Mouse (Mus musculus) limb, embryonic 11.5 days (tissue): ENCODE results near the gene Serpinb6c. TPM values are rescaled to one million over a fixed set of nuclear protein-coding genes. Genes with fewer than 3 reads are reported as not detected.

Experiments
- ATAC-seq: fragments of 200-750 bp; cut with Nextera tagmentation; 2 replicates; pipeline ENCODE4 v1.8.0; 2017; ENCODE audit warnings: low read depth; ENCODE audit not compliant: insufficient number of reproducible peaks, low FRiP score, low TSS enrichment
- DNase-seq: peaks from one replicate; pipeline ENCODE4 v3.0.0-alpha.2; 2015; ENCODE audit warnings: low spot score
- H3K27ac ChIP-seq: fragments of 300-500 bp; sonication (generic); replicated peaks from 2 replicates; pipeline ENCODE4 v1.5.1; 2014; ENCODE audit warnings: low read depth, mild to moderate bottlenecking, low read length
- H3K27me3 ChIP-seq: fragments of 300-500 bp; sonication (generic); 2 replicates; pipeline ENCODE4 v1.6.1; 2014; ENCODE audit warnings: mild to moderate bottlenecking, low read length, mixed read lengths; ENCODE audit not compliant: control insufficient read depth, insufficient read depth
- H3K36me3 ChIP-seq: fragments of 300-500 bp; sonication (generic); 2 replicates; pipeline ENCODE4 v1.6.1; 2014; ENCODE audit warnings: mild to moderate bottlenecking, low read length, moderate library complexity, mixed read lengths; ENCODE audit not compliant: control insufficient read depth, insufficient read depth
- H3K4me1 ChIP-seq: fragments of 300-500 bp; sonication (generic); 2 replicates; pipeline ENCODE4 v1.6.1; 2014; ENCODE audit warnings: low read length, mixed read lengths; ENCODE audit not compliant: control insufficient read depth, insufficient read depth
- H3K4me2 ChIP-seq: fragments of 300-500 bp; sonication (generic); 2 replicates; pipeline ENCODE4 v1.6.1; 2014; ENCODE audit warnings: low read depth, mild to moderate bottlenecking, moderate library complexity; ENCODE audit not compliant: severe bottlenecking
- H3K4me3 ChIP-seq: fragments of 300-500 bp; sonication (generic); 2 replicates; pipeline ENCODE4 v1.5.1; 2014; ENCODE audit warnings: low read depth, low read length
- H3K9ac ChIP-seq: fragments of 300-500 bp; sonication (generic); 2 replicates; pipeline ENCODE4 v1.6.1; 2014; ENCODE audit warnings: mild to moderate bottlenecking, low read length
- H3K9me3 ChIP-seq: fragments of 300-500 bp; sonication (generic); 2 replicates; pipeline ENCODE4 v1.6.1; 2016; ENCODE audit warnings: low read length; ENCODE audit not compliant: control insufficient read depth
- WGBS: fragments of 180-500 bp; shearing (Covaris S2); extraction: QIAGEN DNeasy Blood & Tissue Kit; methylation state at CpG from one replicate; pipeline ENCODE4 v1.1.7; 2014; 5-methylcytosine and 5-hydroxymethylcytosine counted together
- polyA plus RNA-seq: library from polyadenylated mRNA; unstranded; fragments of >200 nt; fragmentation: Nextera tagmentation; extraction: Ambion mirVana; gene quantifications from 2 replicates; pipeline ENCODE4 v1.2.1, GENCODE M21; 2014

The Serpinb6c gene
- polyA plus RNA-seq, 1 experiment from 2014 or later: 0.84 TPM

DNA sequence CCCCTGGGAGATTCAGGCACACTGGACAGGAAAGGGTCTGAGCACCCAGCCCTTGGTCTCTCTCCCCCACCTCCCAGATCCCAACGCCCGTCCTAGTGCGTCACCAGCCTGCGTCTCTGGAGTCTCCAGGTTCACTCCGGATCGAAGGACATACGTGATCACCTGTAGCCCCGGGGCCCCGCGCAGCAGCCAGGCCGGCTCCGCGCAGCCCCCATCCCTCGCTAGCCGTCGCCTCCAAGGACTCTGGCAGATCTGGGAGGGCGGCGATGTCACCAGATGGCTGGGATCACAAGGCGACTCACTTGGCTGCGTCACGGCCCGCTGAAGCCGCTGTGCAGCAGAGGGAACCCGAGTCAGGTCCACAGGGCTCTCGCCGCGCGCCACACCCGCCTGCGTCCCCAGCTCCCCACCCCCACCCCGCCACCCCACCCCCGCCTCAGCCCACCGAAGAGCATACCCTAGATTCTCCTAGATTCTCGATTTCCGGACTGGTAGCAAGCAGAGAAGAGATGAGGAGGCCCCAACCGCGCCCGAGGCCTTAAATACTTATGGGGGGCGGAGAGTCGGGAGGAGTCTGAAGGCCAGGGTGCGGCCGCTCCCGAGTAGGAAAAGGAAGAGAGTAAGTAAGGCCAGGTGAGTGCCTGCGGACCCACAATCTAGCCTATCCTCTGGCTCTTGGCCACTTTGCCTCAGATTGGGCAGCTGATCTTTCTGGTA lies 30.1 kb upstream of the Serpinb6c start:
- H3K9ac ChIP-seq: peak overlapping the region; percentile 87
- H3K4me3 ChIP-seq: peak overlapping the region; percentile 63
- 1% methylated on average over 42 of the region's 44 CpGs for WGBS
- H3K4me1 ChIP-seq: 0 out of 2 replicates have a peak, but pooled peaks cover 2% of the 10 kb centered on the region
- H3K9me3 ChIP-seq: no peaks in the 10 kb centered on the region
- ATAC-seq (peak; percentile 82), DNase-seq (peak; percentile 69)
- H3K27me3 ChIP-seq: no peaks in the 10 kb centered on the region
- no peaks in the 10 kb centered on the region for H3K36me3 ChIP-seq
- no peak overlapping the region for H3K27ac ChIP-seq
- H3K4me2 ChIP-seq: peak overlapping the region; percentile 84

DNA sequence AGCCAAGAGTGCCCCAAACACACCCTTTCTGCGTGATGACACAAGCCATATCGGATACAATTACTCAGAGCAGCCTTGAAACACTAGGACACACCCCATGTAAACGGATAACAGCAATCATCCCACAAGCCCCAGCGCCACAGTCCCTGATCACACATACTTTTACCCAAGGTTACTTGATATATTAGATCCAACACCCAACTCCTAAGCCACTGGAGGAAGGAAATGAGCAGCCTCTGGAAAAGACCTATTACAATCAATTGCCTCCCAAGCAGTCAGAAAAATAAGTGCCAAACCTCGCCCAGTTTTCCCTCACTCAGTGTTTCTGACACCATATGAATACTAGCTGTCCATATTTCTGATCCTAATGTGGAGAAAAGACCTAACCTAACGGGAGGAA lies 29.2 kb upstream of the Serpinb6c start:
- Histone ChIP-seq H3K9ac (no peak overlapping the region), H3K9me3 (no peaks in the 10 kb centered on the region), H3K4me2 (peak overlapping the region; percentile 84; the same call in 1 of the 2 replicates), H3K36me3 (no peaks in the 10 kb centered on the region), H3K27ac (no peak overlapping the region), H3K4me1 (0 out of 2 replicates have a peak, but pooled peaks cover 2% of the 10 kb centered on the region), H3K27me3 (no peaks in the 10 kb centered on the region), H3K4me3 (no peak overlapping the region; the same call in 1 of the 2 replicates)
- ATAC-seq: no peak
- DNase-seq: peak; percentile 19
- WGBS: 79% methylated on average over 6 of the region's 6 CpGs

- no peaks in the 10 kb centered on the region for H3K27me3 ChIP-seq
- no peak overlapping the region for H3K4me3 ChIP-seq
- H3K4me1 ChIP-seq: 0 out of 2 replicates have a peak, but pooled peaks cover 2% of the 10 kb centered on the region
- no peaks in the 10 kb centered on the region for H3K9me3 ChIP-seq
- DNase-seq (no peak), ATAC-seq (no peak)
- 80% methylated on average over 3 of the region's 3 CpGs for WGBS
- no peak overlapping the region for H3K27ac ChIP-seq
- H3K4me2 ChIP-seq: no peak overlapping the region
- no peak overlapping the region for H3K9ac ChIP-seq
- H3K36me3 ChIP-seq: no peaks in the 10 kb centered on the region
Measured at GRCm38 (mm10) chr13:33930912-33931311, 25.4 kb upstream of the Serpinb6c start.

GRCm38 (mm10) chr13:33930281-33930680 lies 24.8 kb upstream of the Serpinb6c start:
- 76% methylated on average over 2 of the region's 2 CpGs for WGBS
- ATAC-seq: no peak
- H3K27ac ChIP-seq: no peak overlapping the region

DNA sequence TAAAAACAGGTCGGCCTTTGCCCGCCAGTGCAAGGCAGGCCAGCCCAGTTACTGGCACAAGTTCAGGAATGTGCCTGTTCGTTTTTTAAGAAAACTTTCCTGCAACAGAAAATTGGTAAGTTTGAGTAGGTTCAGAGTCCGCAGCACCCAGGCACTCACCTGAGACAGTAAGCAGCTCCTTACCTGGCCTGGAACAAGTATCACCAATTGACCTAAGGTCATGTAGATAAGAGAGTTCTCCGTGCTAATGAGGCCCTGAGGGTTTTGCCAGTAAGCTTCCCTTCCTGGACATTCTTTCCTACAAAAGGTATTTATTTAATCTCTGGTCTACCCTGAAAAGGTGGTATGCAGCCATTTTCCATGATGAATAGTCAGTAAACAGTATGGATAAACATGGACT lies 16.2 kb upstream of the Serpinb6c start:
- no peak for ATAC-seq
- no peak overlapping the region for H3K4me3 ChIP-seq
- no peak for DNase-seq
- 87% methylated on average over 5 of the region's 5 CpGs for WGBS
- H3K9me3 ChIP-seq: no peaks in the 10 kb centered on the region
- H3K4me2 ChIP-seq: no peak overlapping the region
- no peak overlapping the region for H3K27ac ChIP-seq
- no peaks in the 10 kb centered on the region for H3K27me3 ChIP-seq
- no peaks in the 10 kb centered on the region for H3K36me3 ChIP-seq
- H3K4me1 ChIP-seq: no peaks in the 10 kb centered on the region
- no peak overlapping the region for H3K9ac ChIP-seq

More at GRCm38 (mm10) chr13:33930281-33930680, 24.8 kb upstream of the Serpinb6c start:
- Histone ChIP-seq H3K27me3 (no peaks in the 10 kb centered on the region), H3K4me2 (no peak overlapping the region), H3K36me3 (no peaks in the 10 kb centered on the region), H3K9me3 (no peaks in the 10 kb centered on the region), H3K9ac (no peak overlapping the region), H3K4me3 (no peak overlapping the region), H3K4me1 (0 out of 2 replicates have a peak, but pooled peaks cover under 1% of the 10 kb centered on the region)
- peak; percentile 5 for DNase-seq

GRCm38 (mm10) chr13:33921041-33921440 lies 15.5 kb upstream of the Serpinb6c start:
- H3K4me1 ChIP-seq: no peaks in the 10 kb centered on the region
- no peak overlapping the region for H3K4me2 ChIP-seq
- no peaks in the 10 kb centered on the region for H3K27me3 ChIP-seq
- no peak overlapping the region for H3K27ac ChIP-seq
- DNase-seq (no peak), ATAC-seq (no peak)
- H3K4me3 ChIP-seq: no peak overlapping the region
- 91% methylated on average over 6 of the region's 6 CpGs for WGBS
- no peaks in the 10 kb centered on the region for H3K9me3 ChIP-seq
- no peaks in the 10 kb centered on the region for H3K36me3 ChIP-seq
- no peak overlapping the region for H3K9ac ChIP-seq

- 83% methylated on average over 3 of the region's 3 CpGs for WGBS
- no peaks in the 10 kb centered on the region for H3K27me3 ChIP-seq
- no peaks in the 10 kb centered on the region for H3K9me3 ChIP-seq
- no peaks in the 10 kb centered on the region for H3K4me1 ChIP-seq
- DNase-seq (peak; percentile 12), ATAC-seq (no peak)
- no peak overlapping the region for H3K4me2 ChIP-seq
- no peaks in the 10 kb centered on the region for H3K36me3 ChIP-seq
- no peak overlapping the region for H3K4me3 ChIP-seq
- H3K27ac ChIP-seq: no peak overlapping the region
- H3K9ac ChIP-seq: no peak overlapping the region
Measured at GRCm38 (mm10) chr13:33906821-33907220, 1.3 kb upstream of the Serpinb6c start.

GRCm38 (mm10) chr13:33903290-33903689 lies 2.2 kb downstream of the Serpinb6c start:
- DNase-seq (no peak), ATAC-seq (no peak)
- H3K36me3 ChIP-seq: no peaks in the 10 kb centered on the region
- no peaks in the 10 kb centered on the region for H3K4me1 ChIP-seq
- H3K4me2 ChIP-seq: no peak overlapping the region
- H3K27ac ChIP-seq: no peak overlapping the region
- H3K9me3 ChIP-seq: no peaks in the 10 kb centered on the region
- no peaks in the 10 kb centered on the region for H3K27me3 ChIP-seq
- no peak overlapping the region for H3K4me3 ChIP-seq
- no peak overlapping the region for H3K9ac ChIP-seq
- 89% methylated on average over 2 of the region's 2 CpGs for WGBS
